Mouse (Mus musculus): ENCODE measurements around the gene Shb. TPM values are rescaled to one million over a fixed set of nuclear protein-coding genes. Genes with fewer than 3 reads are reported as not detected.

The Shb gene
- total and polyA plus RNA-seq, 2 experiments from 2014 or later = 7.4 to 54.8 TPM

DNA sequence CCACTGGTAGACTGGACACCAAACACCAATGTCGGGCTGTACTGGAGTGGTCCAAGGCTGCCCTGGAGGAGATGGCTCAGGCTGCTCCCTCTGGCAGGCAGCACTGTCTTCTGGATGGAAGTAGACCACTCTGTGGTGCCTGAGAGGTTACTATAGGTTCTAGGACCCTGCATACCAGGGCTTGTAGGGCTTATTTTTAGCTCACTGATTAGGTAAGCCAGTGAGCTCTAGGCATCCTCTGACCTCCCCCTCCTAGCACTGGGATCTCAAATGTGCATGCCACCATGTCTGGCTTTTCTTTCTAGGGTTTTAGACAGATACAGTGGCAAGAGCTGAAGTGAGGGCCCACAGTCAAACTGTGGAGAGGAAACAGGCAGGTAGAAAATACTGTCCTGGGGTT is 24.8 kb downstream of the Shb start:
- H3K36me3 ChIP-seq (replicated peaks; ENCODE audit: control insufficient read depth, insufficient read depth, low read length) = no peaks in the 10 kb centered on the region
- 33% methylated on average over 1 of the region's 1 CpGs for WGBS
- ATAC-seq (ENCODE audit: insufficient read depth, low read depth) (peak; percentile 82), DNase-seq (ENCODE audit: low spot score) (peak; percentile 80)
- TF ChIP-seq EP300 (IDR thresholded peaks at IDR 0.05; ENCODE audit: low read depth) (0 out of 2 replicates have a peak, but pooled peaks have one; percentile 29), CTCF (IDR thresholded peaks at IDR 0.05; ENCODE audit: low read depth) (no peak)
- no peaks in the 10 kb centered on the region for H3K27me3 ChIP-seq (ENCODE audit: control insufficient read depth, insufficient read depth, low read length)
- no peak overlapping the region; the same call in 1 of the 2 replicates for H3K9ac ChIP-seq (replicated peaks; ENCODE audit: low read depth, low read length)
- H3K4me2 ChIP-seq (ENCODE audit: low read depth, low read length) = peak overlapping the region; percentile 17; the same call in 1 of the 2 replicates
- no peak overlapping the region for H3K4me3 ChIP-seq (ENCODE audit: low read depth, low read length)
- no peaks in the 10 kb centered on the region for H3K9me3 ChIP-seq (replicated peaks; ENCODE audit: control insufficient read depth, low read length)
- H3K27ac ChIP-seq (ENCODE audit: low read depth) = peak overlapping the region; percentile 98
- H3K4me1 ChIP-seq (ENCODE audit: control insufficient read depth, insufficient read depth) = peaks cover 71% of the 10 kb centered on the region

DNA sequence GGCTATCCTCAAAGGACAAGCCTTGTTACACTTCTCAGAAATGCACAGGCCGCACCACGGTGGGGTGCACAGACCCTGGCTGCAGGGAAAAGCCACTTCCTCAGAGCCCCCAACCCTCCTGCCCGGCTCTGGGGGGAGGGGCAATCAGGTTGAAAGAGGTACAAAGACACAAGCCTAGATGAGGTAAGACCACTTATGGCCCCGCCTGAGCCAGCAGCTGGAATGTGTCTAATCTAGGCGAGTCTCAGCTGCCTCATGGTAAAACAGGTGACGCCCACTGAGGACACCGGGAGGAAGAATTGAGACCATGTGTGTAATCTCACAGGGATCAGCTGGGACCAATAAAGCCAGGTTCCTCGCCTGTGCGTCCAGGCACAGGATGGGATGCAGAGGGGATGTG is 25.2 kb downstream of the Shb start:
- ATAC-seq (ENCODE audit: insufficient read depth, low read depth) = peak; percentile 36
- TF ChIP-seq CTCF (IDR thresholded peaks at IDR 0.05; ENCODE audit: low read depth) = no peak
- TF ChIP-seq EP300 (IDR thresholded peaks at IDR 0.05; ENCODE audit: low read depth) = no peak
- H3K4me3 ChIP-seq (ENCODE audit: low read depth, low read length) = no peak overlapping the region
- peaks cover 71% of the 10 kb centered on the region for H3K4me1 ChIP-seq (ENCODE audit: control insufficient read depth, insufficient read depth)
- H3K36me3 ChIP-seq (replicated peaks; ENCODE audit: control insufficient read depth, insufficient read depth, low read length) = no peaks in the 10 kb centered on the region
- H3K4me2 ChIP-seq (ENCODE audit: low read depth, low read length) = 0 out of 2 replicates have a peak overlapping the region, but pooled peaks have one; percentile 3
- 31% methylated on average over 9 of the region's 9 CpGs for WGBS
- no peak overlapping the region; the same call in 1 of the 2 replicates for H3K9ac ChIP-seq (replicated peaks; ENCODE audit: low read depth, low read length)
- H3K27ac ChIP-seq (ENCODE audit: low read depth) = peak overlapping the region; percentile 98
- DNase-seq (ENCODE audit: low spot score) = no peak
- no peaks in the 10 kb centered on the region for H3K9me3 ChIP-seq (replicated peaks; ENCODE audit: control insufficient read depth, low read length)
- H3K27me3 ChIP-seq (ENCODE audit: control insufficient read depth, insufficient read depth, low read length) = no peaks in the 10 kb centered on the region

DNA sequence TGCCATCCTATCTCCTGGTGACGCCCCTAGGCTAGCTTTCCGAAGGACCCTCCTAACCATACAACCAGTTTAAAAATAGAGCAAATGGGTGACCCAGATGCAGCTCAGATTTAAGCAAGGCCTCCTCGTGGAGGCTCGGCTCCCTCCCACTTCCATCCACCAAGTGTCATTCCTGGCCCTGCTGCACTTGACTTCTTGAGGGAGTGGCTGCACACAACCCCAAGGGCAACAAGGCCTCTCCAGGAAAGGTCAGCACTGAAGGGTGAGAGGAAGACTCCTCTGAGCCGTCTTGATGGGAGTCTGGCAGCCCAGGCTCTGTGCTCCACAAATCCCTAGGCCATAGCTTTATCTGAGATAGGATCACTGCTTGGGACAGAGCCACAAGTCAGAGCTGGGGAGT is 25.7 kb downstream of the Shb start:
- Histone ChIP-seq H3K36me3 (replicated peaks; ENCODE audit: control insufficient read depth, insufficient read depth, low read length) (no peaks in the 10 kb centered on the region), H3K9me3 (replicated peaks; ENCODE audit: control insufficient read depth, low read length) (no peaks in the 10 kb centered on the region), H3K4me2 (ENCODE audit: low read depth, low read length) (peak overlapping the region; percentile 3; the same call in 1 of the 2 replicates), H3K27me3 (ENCODE audit: control insufficient read depth, insufficient read depth, low read length) (no peaks in the 10 kb centered on the region), H3K27ac (ENCODE audit: low read depth) (peak overlapping the region; percentile 98), H3K4me3 (ENCODE audit: low read depth, low read length) (no peak overlapping the region), H3K9ac (replicated peaks; ENCODE audit: low read depth, low read length) (no peak overlapping the region; the same call in 1 of the 2 replicates), H3K4me1 (ENCODE audit: control insufficient read depth, insufficient read depth) (peaks cover 71% of the 10 kb centered on the region)
- DNase-seq (ENCODE audit: low spot score) = no peak
- ATAC-seq (ENCODE audit: insufficient read depth, low read depth) = no peak; the same call in 1 of the 2 replicates
- no peak for TF ChIP-seq CTCF (IDR thresholded peaks at IDR 0.05; ENCODE audit: low read depth)
- TF ChIP-seq EP300 (IDR thresholded peaks at IDR 0.05; ENCODE audit: low read depth) = no peak
- 22% methylated on average over 5 of the region's 5 CpGs for WGBS

DNA sequence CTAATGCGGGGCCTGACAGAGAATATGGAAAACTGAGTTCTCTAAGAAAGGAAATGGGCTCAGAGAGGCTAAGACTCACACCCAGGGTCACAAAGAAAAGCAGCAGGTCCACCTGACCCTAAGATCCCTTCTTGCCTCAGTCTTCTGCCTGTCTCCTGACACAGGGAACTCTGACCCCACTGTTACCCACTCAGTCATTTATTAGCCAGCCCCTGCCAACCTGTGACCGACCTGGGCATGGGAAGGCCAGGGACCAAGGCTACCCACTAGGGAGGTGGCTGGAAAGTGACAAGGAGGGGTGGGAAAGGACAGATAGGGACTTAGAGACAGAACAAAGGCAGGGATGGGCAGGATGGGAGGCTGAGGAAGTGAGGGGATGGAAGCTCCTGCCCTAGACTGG is 26.6 kb downstream of the Shb start:
- TF ChIP-seq EP300 (IDR thresholded peaks at IDR 0.05; ENCODE audit: low read depth) (no peak), CTCF (IDR thresholded peaks at IDR 0.05; ENCODE audit: low read depth) (no peak)
- no peak overlapping the region for H3K4me2 ChIP-seq (ENCODE audit: low read depth, low read length)
- DNase-seq (ENCODE audit: low spot score) = no peak
- peaks cover 66% of the 10 kb centered on the region for H3K4me1 ChIP-seq (ENCODE audit: control insufficient read depth, insufficient read depth)
- no peaks in the 10 kb centered on the region for H3K9me3 ChIP-seq (replicated peaks; ENCODE audit: control insufficient read depth, low read length)
- no peaks in the 10 kb centered on the region for H3K27me3 ChIP-seq (ENCODE audit: control insufficient read depth, insufficient read depth, low read length)
- H3K36me3 ChIP-seq (replicated peaks; ENCODE audit: control insufficient read depth, insufficient read depth, low read length) = no peaks in the 10 kb centered on the region
- H3K27ac ChIP-seq (ENCODE audit: low read depth) = peak overlapping the region; percentile 98
- 79% methylated on average over 2 of the region's 2 CpGs for WGBS
- H3K9ac ChIP-seq (replicated peaks; ENCODE audit: low read depth, low read length) = no peak overlapping the region
- no peak overlapping the region for H3K4me3 ChIP-seq (ENCODE audit: low read depth, low read length)
- no peak for ATAC-seq (ENCODE audit: insufficient read depth, low read depth)

DNA sequence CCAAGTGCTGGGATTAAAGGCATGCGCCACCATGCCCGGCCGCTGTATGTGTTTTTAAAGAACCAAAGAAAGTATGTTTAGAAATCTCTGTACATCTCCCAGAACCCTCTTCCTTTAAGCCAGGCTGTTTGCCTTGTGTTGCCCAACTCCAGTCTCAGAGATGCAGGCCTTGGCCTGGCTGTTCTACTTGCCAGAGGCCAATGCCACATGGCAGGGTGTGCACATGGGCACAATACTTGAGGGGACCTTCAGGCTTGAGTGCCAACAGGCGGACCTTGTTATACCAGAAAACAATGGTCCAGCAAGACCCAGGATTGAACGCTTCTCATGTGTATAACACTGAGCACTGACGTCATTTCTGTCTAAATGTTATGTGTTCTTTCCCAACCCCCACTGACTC is 27.1 kb downstream of the Shb start:
- Histone ChIP-seq H3K36me3 (replicated peaks; ENCODE audit: control insufficient read depth, insufficient read depth, low read length) (no peaks in the 10 kb centered on the region), H3K9ac (replicated peaks; ENCODE audit: low read depth, low read length) (no peak overlapping the region), H3K27me3 (ENCODE audit: control insufficient read depth, insufficient read depth, low read length) (no peaks in the 10 kb centered on the region), H3K4me2 (ENCODE audit: low read depth, low read length) (no peak overlapping the region), H3K9me3 (replicated peaks; ENCODE audit: control insufficient read depth, low read length) (no peaks in the 10 kb centered on the region), H3K27ac (ENCODE audit: low read depth) (no peak overlapping the region), H3K4me3 (ENCODE audit: low read depth, low read length) (no peak overlapping the region), H3K4me1 (ENCODE audit: control insufficient read depth, insufficient read depth) (peaks cover 67% of the 10 kb centered on the region)
- ATAC-seq (ENCODE audit: insufficient read depth, low read depth) (no peak), DNase-seq (ENCODE audit: low spot score) (no peak)
- TF ChIP-seq CTCF (IDR thresholded peaks at IDR 0.05; ENCODE audit: low read depth) (no peak), EP300 (IDR thresholded peaks at IDR 0.05; ENCODE audit: low read depth) (no peak)
- WGBS = 87% methylated on average over 6 of the region's 6 CpGs

DNA sequence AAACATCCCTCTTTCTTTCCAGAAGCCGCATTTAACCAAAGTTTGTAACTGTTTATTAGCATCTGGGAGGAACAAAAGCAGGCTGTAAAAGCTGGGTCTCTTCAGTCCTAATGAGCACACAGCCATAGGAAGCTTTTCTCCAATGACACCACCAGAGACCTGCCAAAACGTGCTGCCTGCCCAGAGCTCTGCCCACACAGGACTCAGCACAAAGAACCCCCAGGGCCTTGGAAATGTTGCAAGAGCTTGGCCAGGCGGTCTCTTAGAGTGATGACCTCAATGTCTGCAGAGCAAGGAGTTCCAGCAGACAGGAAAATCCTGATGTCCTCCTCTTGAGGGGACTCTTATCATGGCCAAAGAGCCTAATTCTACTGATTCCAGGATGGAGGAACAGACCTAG is 28.5 kb downstream of the Shb start:
- no peak overlapping the region for H3K4me2 ChIP-seq (ENCODE audit: low read depth, low read length)
- H3K9ac ChIP-seq (replicated peaks; ENCODE audit: low read depth, low read length) = no peak overlapping the region
- DNase-seq (ENCODE audit: low spot score) (no peak), ATAC-seq (ENCODE audit: insufficient read depth, low read depth) (no peak)
- H3K27me3 ChIP-seq (ENCODE audit: control insufficient read depth, insufficient read depth, low read length) = no peaks in the 10 kb centered on the region
- peaks cover 65% of the 10 kb centered on the region for H3K4me1 ChIP-seq (ENCODE audit: control insufficient read depth, insufficient read depth)
- H3K9me3 ChIP-seq (replicated peaks; ENCODE audit: control insufficient read depth, low read length) = no peaks in the 10 kb centered on the region
- 51% methylated on average over 3 of the region's 3 CpGs for WGBS
- H3K4me3 ChIP-seq (ENCODE audit: low read depth, low read length) = no peak overlapping the region
- TF ChIP-seq CTCF (IDR thresholded peaks at IDR 0.05; ENCODE audit: low read depth) (no peak), EP300 (IDR thresholded peaks at IDR 0.05; ENCODE audit: low read depth) (no peak)
- H3K36me3 ChIP-seq (replicated peaks; ENCODE audit: control insufficient read depth, insufficient read depth, low read length) = no peaks in the 10 kb centered on the region
- peak overlapping the region; percentile 40 for H3K27ac ChIP-seq (ENCODE audit: low read depth)

Data from heart, postnatal 0 days (tissue).